Mouse (Mus musculus) testis, adult 2 months (tissue): ENCODE results near the gene Rela. TPM values are rescaled to one million over a fixed set of nuclear protein-coding genes. Genes with fewer than 3 reads are reported as not detected.
A peak's percentile ranks its signal among the peaks of the same experiment; 100 is the strongest.

Experiments used
- H3K27ac ChIP-seq: fragments of 200-500 bp; 2 replicates; pipeline ENCODE4 v1.5.1; 2012; ENCODE audit warnings: low read depth, low read length; ENCODE audit not compliant: control insufficient read depth, insufficient read depth
- H3K27me3 ChIP-seq: fragments of 200-500 bp; 2 replicates; pipeline ENCODE4 v1.6.1; 2012; ENCODE audit warnings: mild to moderate bottlenecking, low read length, moderate library complexity; ENCODE audit not compliant: control insufficient read depth, insufficient read depth
- H3K36me3 ChIP-seq: fragments of 200-500 bp; 2 replicates; pipeline ENCODE4 v1.6.1; 2012; ENCODE audit warnings: mild to moderate bottlenecking, low read length; ENCODE audit not compliant: control insufficient read depth, insufficient read depth
- H3K4me1 ChIP-seq: fragments of 200-500 bp; 2 replicates; pipeline ENCODE4 v1.6.1; 2012; ENCODE audit warnings: low read length; ENCODE audit not compliant: control insufficient read depth, insufficient read depth
- H3K4me3 ChIP-seq: fragments of 200-500 bp; 2 replicates; pipeline ENCODE4 v1.5.1; 2012; ENCODE audit warnings: low read depth, mild to moderate bottlenecking, low read length, moderate library complexity, mixed read lengths; ENCODE audit not compliant: control insufficient read depth
- CTCF ChIP-seq: fragments of 200-500 bp; IDR thresholded peaks from 2 replicates; pipeline ENCODE4 v1.5.1; 2012; ENCODE audit warnings: low read depth, mild to moderate bottlenecking, inconsistent platforms, low read length, moderate library complexity; ENCODE audit not compliant: control insufficient read depth, insufficient read depth, insufficient replicate concordance
- POLR2A ChIP-seq: fragments of 200-500 bp; IDR thresholded peaks from 2 replicates; pipeline ENCODE4 v1.6.1; 2012; ENCODE audit warnings: low read depth, mild to moderate bottlenecking, inconsistent platforms, low read length, moderate library complexity; ENCODE audit not compliant: control insufficient read depth
- polyA plus RNA-seq: library from polyadenylated mRNA; depleted of rRNA; stranded (reverse); fragments of >200 nt; gene quantifications from 2 replicates; pipeline ENCODE4 v1.2.3, GENCODE M21; 2012

The Rela gene
- polyA plus RNA-seq, 1 experiment: 42.5 TPM

GRCm38 (mm10) chr19:5688200-5689087 is 51.2 kb downstream of the Rela start, which contains the start of the genes Map3k11 and Pcnx3:
Gene Map3k11 (plus strand): TSS chr19:5688742.
Gene Pcnx3 (minus strand): TSS chr19:5688908.
- Histone ChIP-seq H3K4me1 (peaks cover 19% of the 10 kb centered on the region), H3K36me3 (no peaks in the 10 kb centered on the region; the same call in 1 of the 2 replicates), H3K27me3 (no peaks in the 10 kb centered on the region), H3K27ac (peak within 1 kb of the TSS; percentile 85), H3K4me3 (peak within 1 kb of the TSS; percentile 92)
- TF ChIP-seq CTCF: no peak
- peak; percentile 59 for TF ChIP-seq POLR2A

- Histone ChIP-seq H3K36me3 (no peaks in the 10 kb centered on the region; the same call in 1 of the 2 replicates), H3K4me3 (peak overlapping the region; percentile 92), H3K4me1 (peaks cover 19% of the 10 kb centered on the region), H3K27me3 (no peaks in the 10 kb centered on the region), H3K27ac (peak overlapping the region; percentile 85)
- TF ChIP-seq CTCF: no peak
- no peak for TF ChIP-seq POLR2A
Measured at GRCm38 (mm10) chr19:5689088-5689428, 51.8 kb downstream of the Rela start.

- Histone ChIP-seq H3K4me3 (peak overlapping the region; percentile 92), H3K27ac (peak overlapping the region; percentile 85), H3K4me1 (peaks cover 19% of the 10 kb centered on the region), H3K27me3 (no peaks in the 10 kb centered on the region), H3K36me3 (no peaks in the 10 kb centered on the region; the same call in 1 of the 2 replicates)
- TF ChIP-seq CTCF (no peak), POLR2A (peak; percentile 26; the same call in 1 of the 2 replicates)
Measured at GRCm38 (mm10) chr19:5689565-5690342, 52.5 kb downstream of the Rela start.

GRCm38 (mm10) chr19:5690343-5690735 is 53.1 kb downstream of the Rela start:
- Histone ChIP-seq H3K36me3 (no peaks in the 10 kb centered on the region; the same call in 1 of the 2 replicates), H3K27ac (no peak overlapping the region), H3K4me1 (peaks cover 24% of the 10 kb centered on the region), H3K4me3 (peak overlapping the region; percentile 92), H3K27me3 (no peaks in the 10 kb centered on the region)
- TF ChIP-seq CTCF: no peak
- no peak for TF ChIP-seq POLR2A

- no peaks in the 10 kb centered on the region for H3K27me3 ChIP-seq
- no peak overlapping the region for H3K4me3 ChIP-seq
- TF ChIP-seq POLR2A (no peak), CTCF (no peak)
- H3K27ac ChIP-seq: no peak overlapping the region
- no peaks in the 10 kb centered on the region for H3K36me3 ChIP-seq
- H3K4me1 ChIP-seq: peaks cover 36% of the 10 kb centered on the region
Measured at GRCm38 (mm10) chr19:5691601-5692000, 54.3 kb downstream of the Rela start.

- H3K36me3 ChIP-seq: peaks cover under 1% of the 10 kb centered on the region; the same call in 1 of the 2 replicates
- H3K27ac ChIP-seq: no peak overlapping the region
- no peak overlapping the region for H3K4me3 ChIP-seq
- H3K27me3 ChIP-seq: no peaks in the 10 kb centered on the region
- H3K4me1 ChIP-seq: peaks cover 38% of the 10 kb centered on the region
- no peak for TF ChIP-seq CTCF
- TF ChIP-seq POLR2A: no peak
Measured at GRCm38 (mm10) chr19:5692086-5692912, 55.0 kb downstream of the Rela start.

GRCm38 (mm10) chr19:5692913-5693396 is 55.7 kb downstream of the Rela start:
- TF ChIP-seq CTCF (no peak), POLR2A (no peak)
- Histone ChIP-seq H3K4me1 (peaks cover 36% of the 10 kb centered on the region), H3K27me3 (no peaks in the 10 kb centered on the region), H3K4me3 (no peak overlapping the region), H3K36me3 (peaks cover 6% of the 10 kb centered on the region), H3K27ac (no peak overlapping the region)
